ENCODE assay signal across 8 mouse cellular contexts in the genomic region with DNA sequence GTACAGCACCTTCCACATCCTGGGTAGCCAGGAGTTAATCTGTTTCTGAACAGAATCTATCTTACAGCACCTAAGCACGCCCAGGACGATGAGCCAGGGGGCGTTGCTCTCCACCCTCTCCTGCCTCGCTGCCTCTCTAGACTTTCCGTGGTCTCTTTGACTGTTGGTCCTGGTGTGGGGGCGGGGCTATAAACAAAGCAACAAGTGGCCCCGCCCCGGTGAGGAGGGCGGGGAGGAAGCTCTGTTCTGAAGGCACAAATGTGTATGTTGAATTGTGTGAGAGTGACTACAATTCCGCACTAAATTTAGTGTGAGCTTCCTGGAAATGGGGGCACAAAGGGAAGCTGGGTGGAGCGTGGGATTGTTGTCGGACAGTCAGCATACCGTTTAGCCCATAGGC. TPM values are rescaled to one million over a fixed set of nuclear protein-coding genes. Genes with fewer than 3 reads are reported as not detected.
DNase-seq lines count a peak whose midpoint lies in the region; ATAC-seq and TF ChIP-seq lines count a peak whose summit lies in the region.

No protein-coding gene starts in this region.

- peak; percentile 90 to 91 for DNase-seq in B cell, adult 2 months
- peak; percentile 98 for DNase-seq in ZHBTc4 (ENCODE audit: low read depth, low spot score)
- DNase-seq in hindbrain, embryonic 11.5 days (ENCODE audit: low spot score): peak; percentile 69
- DNase-seq in limb, embryonic 14.5 days (ENCODE audit: low spot score): peak; percentile 66
- DNase-seq in stomach, postnatal 0 days (ENCODE audit: low spot score): peak; percentile 72

- peak; percentile 65 for TF ChIP-seq CTCF in stomach, postnatal 0 days (IDR thresholded peaks at IDR 0.05; ENCODE audit: low read depth)

- no peak overlapping the region for H3K27ac ChIP-seq in hindbrain, embryonic 11.5 days (ENCODE audit: low read depth, low read length)
- no peak overlapping the region for H3K27ac ChIP-seq in limb, embryonic 14.5 days (replicated peaks; ENCODE audit: low read depth, low read length)
- no peak overlapping the region for H3K27ac ChIP-seq in midbrain, embryonic 15.5 days
- H3K27ac ChIP-seq in stomach, postnatal 0 days (replicated peaks): 0 out of 2 replicates have a peak overlapping the region, but pooled peaks have one; percentile 10

- H3K4me1 ChIP-seq in hindbrain, embryonic 11.5 days (replicated peaks; ENCODE audit: control insufficient read depth, insufficient read depth, low read length): no peaks in the 10 kb centered on the region
- H3K4me1 ChIP-seq in limb, embryonic 14.5 days (ENCODE audit: control insufficient read depth, insufficient read depth, low read length): no peaks in the 10 kb centered on the region
- H3K4me1 ChIP-seq in midbrain, embryonic 15.5 days: peaks cover 9% of the 10 kb centered on the region; the same call in 1 of the 2 replicates
- no peaks in the 10 kb centered on the region for H3K4me1 ChIP-seq in stomach, postnatal 0 days (replicated peaks; ENCODE audit: control insufficient read depth, insufficient read depth)

- ATAC-seq in erythroid progenitor cell, adult 5-6 weeks (replicated peaks; ENCODE audit: low FRiP score, poor library complexity, severe bottlenecking): peak; percentile 56; the same call in 1 of the 2 replicates
- ATAC-seq in hindbrain, embryonic 11.5 days (ENCODE audit: low FRiP score): peak; percentile 43; the same call in 1 of the 2 replicates
- no peak; the same call in 1 of the 2 replicates for ATAC-seq in limb, embryonic 14.5 days (ENCODE audit: low FRiP score, low read depth)
- ATAC-seq in midbrain, embryonic 15.5 days (replicated peaks): no peak
- peak; percentile 75 for ATAC-seq in stomach, postnatal 0 days (ENCODE audit: low FRiP score, low TSS enrichment)
- no peak for ATAC-seq in cerebellum, adult (ENCODE audit: insufficient number of reproducible peaks, low FRiP score, low TSS enrichment)

- peak overlapping the region; percentile 3; the same call in 1 of the 2 replicates for H3K4me2 ChIP-seq in hindbrain, embryonic 11.5 days (replicated peaks; ENCODE audit: low read depth, low read length)
- H3K4me2 ChIP-seq in limb, embryonic 14.5 days (replicated peaks; ENCODE audit: low read depth, low read length, severe bottlenecking): peak overlapping the region; percentile 18; the same call in 1 of the 2 replicates
- peak overlapping the region; percentile 41 for H3K4me2 ChIP-seq in midbrain, embryonic 15.5 days
- H3K4me2 ChIP-seq in stomach, postnatal 0 days (replicated peaks; ENCODE audit: low read depth): peak overlapping the region; percentile 32

- TF ChIP-seq POLR2A in limb, embryonic 14.5 days (IDR thresholded peaks at IDR 0.05; ENCODE audit: borderline replicate concordance, extremely low read depth, insufficient read depth, insufficient read length): no peak

- H3K27me3 ChIP-seq in hindbrain, embryonic 11.5 days (ENCODE audit: control insufficient read depth, insufficient read depth, low read length): no peaks in the 10 kb centered on the region
- no peaks in the 10 kb centered on the region for H3K27me3 ChIP-seq in limb, embryonic 14.5 days (ENCODE audit: control insufficient read depth, insufficient read depth, low read length)
- no peaks in the 10 kb centered on the region for H3K27me3 ChIP-seq in midbrain, embryonic 15.5 days (replicated peaks)
- no peaks in the 10 kb centered on the region for H3K27me3 ChIP-seq in stomach, postnatal 0 days (ENCODE audit: control insufficient read depth, insufficient read depth, low read length)

- H3K9me3 ChIP-seq in hindbrain, embryonic 11.5 days (ENCODE audit: control insufficient read depth, low read length): no peaks in the 10 kb centered on the region
- no peaks in the 10 kb centered on the region for H3K9me3 ChIP-seq in limb, embryonic 14.5 days (ENCODE audit: control insufficient read depth, low read length)
- H3K9me3 ChIP-seq in midbrain, embryonic 15.5 days: no peaks in the 10 kb centered on the region
- no peaks in the 10 kb centered on the region for H3K9me3 ChIP-seq in stomach, postnatal 0 days (ENCODE audit: control insufficient read depth, low read length)

- no peak for TF ChIP-seq EP300 in stomach, postnatal 0 days (optimal IDR thresholded peaks at IDR 0.05)

- no peak overlapping the region for H3K4me3 ChIP-seq in hindbrain, embryonic 11.5 days (ENCODE audit: low read depth, low read length)
- H3K4me3 ChIP-seq in limb, embryonic 14.5 days (replicated peaks; ENCODE audit: low read length): no peak overlapping the region
- H3K4me3 ChIP-seq in midbrain, embryonic 15.5 days: peak overlapping the region; percentile 20
- peak overlapping the region; percentile 0; the same call in 1 of the 2 replicates for H3K4me3 ChIP-seq in stomach, postnatal 0 days (ENCODE audit: low read depth, low read length)

- 16% methylated on average over 13 of the region's 13 CpGs for WGBS in hindbrain, embryonic 11.5 days
- 16% methylated on average over 13 of the region's 13 CpGs for WGBS in limb, embryonic 14.5 days
- WGBS in midbrain, embryonic 15.5 days: 19% methylated on average over 13 of the region's 13 CpGs
- 6% methylated on average over 13 of the region's 13 CpGs for WGBS in stomach, postnatal 0 days

- H3K9ac ChIP-seq in hindbrain, embryonic 11.5 days (ENCODE audit: low read depth, low read length): no peak overlapping the region
- no peak overlapping the region for H3K9ac ChIP-seq in limb, embryonic 14.5 days (ENCODE audit: low read depth, low read length, severe bottlenecking)
- H3K9ac ChIP-seq in midbrain, embryonic 15.5 days: no peak overlapping the region
- H3K9ac ChIP-seq in stomach, postnatal 0 days (ENCODE audit: low read length): peak overlapping the region; percentile 19; the same call in 1 of the 2 replicates

- H3K36me3 ChIP-seq in hindbrain, embryonic 11.5 days (ENCODE audit: control insufficient read depth, insufficient read depth, low read length): peaks cover 3% of the 10 kb centered on the region; the same call in 1 of the 2 replicates
- peaks cover 12% of the 10 kb centered on the region for H3K36me3 ChIP-seq in limb, embryonic 14.5 days (ENCODE audit: control insufficient read depth, insufficient read depth, low read length)
- H3K36me3 ChIP-seq in midbrain, embryonic 15.5 days (replicated peaks): no peaks in the 10 kb centered on the region
- peaks cover 3% of the 10 kb centered on the region; the same call in 1 of the 2 replicates for H3K36me3 ChIP-seq in stomach, postnatal 0 days (ENCODE audit: control insufficient read depth, insufficient read depth, low read length)

RNA-seq across cellular contexts. Expression of gene Heg1, which starts 30.1 kb away (rescaled TPM):
- total RNA-seq in erythroid progenitor cell, adult 5-6 weeks (2015; ENCODE audit: low replicate concordance): 7.9 and 12.2 TPM in 2 replicates
- total RNA-seq in erythroid progenitor cell, adult 5-6 weeks (2017; ENCODE audit: low replicate concordance): 1.8 and 4.0 TPM in 2 replicates
- 22.8 and 23.4 TPM in 2 replicates for polyA plus RNA-seq in hindbrain, embryonic 11.5 days (2014; fragmentation: Nextera tagmentation; extraction: Ambion mirVana)
- 22.0 and 27.8 TPM in 2 replicates for polyA plus RNA-seq in limb, embryonic 14.5 days (2012; rRNA removed)
- 20.7 and 20.8 TPM in 2 replicates for polyA plus RNA-seq in limb, embryonic 14.5 days (2014; fragmentation: Nextera tagmentation; extraction: Ambion mirVana)
- 14.2 and 14.5 TPM in 2 replicates for polyA plus RNA-seq in midbrain, embryonic 15.5 days (2015; fragmentation: Nextera tagmentation; extraction: Ambion mirVana)
- 8.5 and 9.1 TPM in 2 replicates for polyA plus RNA-seq in stomach, postnatal 0 days (2015; fragmentation: Nextera tagmentation; extraction: Ambion mirVana)

Comparison
In these comparisons a context has a peak if more than half of its experiments do, and no peak if none do; other contexts are left out.
1. ATAC-seq: peak in erythroid progenitor cell, adult 5-6 weeks (single experiment), hindbrain, embryonic 11.5 days (single experiment) and stomach, postnatal 0 days (single experiment); none in limb, embryonic 14.5 days (single experiment), midbrain, embryonic 15.5 days (single experiment) and cerebellum, adult (single experiment).
2. H3K4me3 ChIP-seq: peak in midbrain, embryonic 15.5 days (single experiment) and stomach, postnatal 0 days (single experiment); none in hindbrain, embryonic 11.5 days (single experiment) and limb, embryonic 14.5 days (single experiment).
3. Peak in every context shown above with its lines, with median percentiles within 50 percentile points of each other: DNase-seq and H3K4me2 ChIP-seq.